Mouse (Mus musculus) retina, embryonic 14.5 days (tissue): ENCODE data around the gene Anapc15-ps.

Source experiments
- DNase-seq: peaks from one replicate; pipeline ENCODE4 v3.0.0-alpha.2; 2015; ENCODE audit warnings: low spot score

The Anapc15-ps gene

GRCm38 (mm10) chr10:95673351-95673750 is at the start of gene Anapc15-ps:
Gene Anapc15-ps (minus strand): TSS chr10:95673451.
- no peak for DNase-seq

DNA sequence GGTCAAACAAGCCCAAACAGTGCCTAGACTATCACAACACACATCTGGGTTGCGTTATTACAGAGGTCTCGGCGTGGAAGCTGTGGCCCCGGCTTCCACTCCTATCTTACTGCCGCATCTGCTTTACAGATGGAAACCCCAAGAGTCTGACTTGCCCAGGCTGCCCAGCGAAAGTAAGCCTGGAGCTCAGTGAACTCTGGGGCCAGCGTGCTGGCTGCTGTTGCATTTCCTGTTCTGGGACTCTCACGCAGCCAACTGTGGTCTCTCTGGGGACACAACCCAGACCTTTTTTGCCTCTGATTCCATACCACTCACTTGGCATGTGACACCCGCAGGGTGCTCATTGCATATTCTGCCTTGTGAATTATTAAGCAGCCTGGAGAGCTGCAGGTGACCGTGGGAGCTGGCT is 49.0 kb upstream of the Anapc15-ps start:
- no peak for DNase-seq

GRCm38 (mm10) chr10:95720181-95720798 is 47.0 kb upstream of the Anapc15-ps start:
- DNase-seq, result no peak

DNA sequence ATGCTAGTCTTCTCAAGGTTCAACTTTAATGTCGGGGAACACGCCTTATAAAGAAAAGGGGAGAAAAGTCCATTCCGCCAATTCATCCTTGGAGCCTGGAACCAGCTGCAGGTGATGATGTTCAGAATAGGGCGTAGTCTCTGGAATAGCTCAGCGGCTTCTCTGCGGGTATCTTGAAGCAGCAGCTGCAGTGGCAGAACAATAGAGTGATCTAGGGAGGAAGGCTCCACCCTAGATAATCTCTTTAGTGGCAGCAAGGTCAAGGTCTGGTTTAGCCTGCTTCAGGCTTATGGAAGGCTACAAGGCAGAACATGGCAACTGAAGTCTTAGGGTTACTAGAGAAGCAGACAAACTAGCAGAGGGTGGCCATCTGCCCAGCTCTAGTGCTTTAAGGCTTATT is 46.2 kb upstream of the Anapc15-ps start:
- DNase-seq, result no peak

DNA sequence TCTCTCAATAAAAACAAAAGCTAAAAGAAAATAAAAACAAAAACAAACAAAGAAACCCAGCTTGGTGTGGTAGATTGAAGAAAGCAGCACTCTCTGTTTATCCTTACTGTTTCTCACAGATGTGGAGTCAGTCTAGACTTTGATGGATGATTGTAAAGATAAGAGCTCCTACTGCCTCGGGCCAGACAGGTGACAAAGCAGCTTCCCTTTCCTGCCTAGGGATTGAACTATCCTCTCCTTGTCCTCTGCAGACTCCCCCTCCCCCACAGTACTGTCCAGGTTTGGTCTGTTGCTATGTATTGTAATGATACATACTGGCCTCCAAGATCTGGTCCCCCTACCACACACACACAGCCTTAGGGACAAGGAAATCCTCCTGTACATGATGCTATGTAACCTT is 45.5 kb upstream of the Anapc15-ps start:
- no peak for DNase-seq

DNA sequence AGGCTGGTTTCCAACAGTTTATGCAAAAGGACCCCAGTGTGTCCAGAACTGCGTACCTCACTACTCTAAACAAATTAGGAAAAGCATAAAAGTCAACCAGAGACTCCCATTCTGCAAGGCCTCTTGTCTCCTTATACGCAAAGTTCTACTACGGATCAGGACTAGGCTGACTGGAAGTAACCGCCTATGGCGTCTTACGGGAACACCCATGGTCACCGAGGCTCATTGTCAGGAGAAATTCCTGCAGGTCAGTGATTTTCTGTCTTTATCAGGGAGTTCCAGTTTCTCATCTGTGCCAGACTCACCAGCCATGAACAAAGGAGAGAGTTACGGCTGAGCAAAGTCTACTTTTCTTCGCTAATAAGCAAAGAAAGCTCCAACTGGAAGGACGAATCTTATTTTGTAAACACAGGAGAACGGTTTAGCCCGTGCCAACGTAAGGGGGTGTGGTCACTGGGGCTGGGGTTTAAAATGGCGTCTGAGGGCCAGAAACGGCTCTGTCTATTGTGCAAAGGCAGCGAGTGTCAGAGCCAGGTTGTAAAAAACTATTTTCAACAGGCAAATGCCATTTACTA is 43.9 kb upstream of the Anapc15-ps start:
- peak; percentile 32 for DNase-seq

- DNase-seq, result no peak
Measured at GRCm38 (mm10) chr10:95715687-95716086, 42.4 kb upstream of the Anapc15-ps start.

- DNase-seq, result no peak
Measured at GRCm38 (mm10) chr10:95712221-95712620, 39.0 kb upstream of the Anapc15-ps start.

DNA sequence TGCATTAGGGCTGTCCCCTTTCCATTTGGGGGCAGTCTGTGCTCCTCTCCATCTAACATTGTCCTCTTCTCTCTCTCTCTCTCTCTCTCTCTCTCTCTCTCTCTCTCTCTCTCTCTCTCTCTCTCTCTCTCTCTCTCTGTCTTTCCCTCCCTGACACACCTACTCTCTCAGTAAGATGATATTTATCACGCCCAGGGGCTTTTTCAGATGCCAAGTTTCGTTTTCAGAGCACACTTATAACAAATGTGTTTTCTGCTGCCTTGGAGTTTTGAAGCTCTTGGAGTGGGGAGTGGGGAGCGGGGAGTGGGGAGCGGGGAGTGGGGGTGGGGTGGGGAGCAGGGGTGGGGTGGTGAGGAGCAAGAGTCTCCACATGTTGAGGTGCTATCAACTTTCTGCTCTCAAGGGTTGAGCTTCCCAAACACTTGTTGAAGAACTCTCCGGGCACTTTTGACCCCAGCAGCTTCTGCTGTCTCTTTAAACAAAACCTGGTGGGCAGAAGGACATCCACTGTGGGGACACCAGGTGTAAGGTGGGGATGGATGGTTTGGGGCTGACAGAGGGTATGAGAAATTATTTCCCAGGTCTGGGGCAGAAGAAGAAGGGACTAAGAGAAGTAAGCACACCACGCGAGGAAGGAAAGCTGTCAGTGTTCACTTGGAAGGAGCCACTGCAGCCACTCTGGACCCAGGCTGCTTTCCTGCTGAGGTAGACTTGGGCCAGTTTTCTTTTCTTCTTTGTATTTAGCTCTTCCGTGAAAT is 36.8 kb upstream of the Anapc15-ps start:
- DNase-seq, result no peak

DNA sequence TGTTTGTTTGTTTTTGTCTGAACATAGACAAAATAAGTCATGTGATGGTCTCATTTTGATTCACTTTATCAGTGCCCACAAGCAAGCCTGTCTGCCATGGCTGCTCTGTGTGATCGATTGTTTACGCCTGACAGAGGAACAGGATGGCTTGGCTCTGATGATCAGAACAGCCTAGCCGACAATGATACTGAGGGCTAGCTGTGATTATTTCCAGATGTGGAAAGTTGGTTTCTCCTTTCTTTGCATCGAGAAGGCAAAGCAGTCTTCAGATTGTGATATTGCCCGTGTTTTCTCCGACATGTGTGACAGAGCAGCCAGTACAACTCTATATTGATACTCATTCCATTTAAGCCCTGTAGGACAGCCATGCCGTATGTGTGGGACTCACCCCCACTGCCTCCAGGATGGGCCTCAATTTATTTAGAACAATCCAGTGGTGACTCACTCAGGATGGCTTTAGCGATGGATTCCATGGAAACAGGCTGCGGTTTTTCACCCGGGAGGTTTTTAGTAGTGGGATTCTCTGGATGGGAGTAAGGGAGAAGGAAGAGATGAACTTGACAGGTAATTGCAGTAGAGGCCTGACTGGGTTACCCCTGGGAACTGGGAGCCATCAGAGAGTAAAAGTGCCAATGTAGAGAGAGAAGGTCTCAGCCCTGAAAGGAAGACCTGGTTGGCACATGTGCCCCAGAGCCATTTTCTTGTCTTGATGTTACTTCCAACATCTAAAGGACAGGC is 36.1 kb upstream of the Anapc15-ps start:
- no peak for DNase-seq

GRCm38 (mm10) chr10:95708001-95708400 is 34.8 kb upstream of the Anapc15-ps start:
- no peak for DNase-seq

DNA sequence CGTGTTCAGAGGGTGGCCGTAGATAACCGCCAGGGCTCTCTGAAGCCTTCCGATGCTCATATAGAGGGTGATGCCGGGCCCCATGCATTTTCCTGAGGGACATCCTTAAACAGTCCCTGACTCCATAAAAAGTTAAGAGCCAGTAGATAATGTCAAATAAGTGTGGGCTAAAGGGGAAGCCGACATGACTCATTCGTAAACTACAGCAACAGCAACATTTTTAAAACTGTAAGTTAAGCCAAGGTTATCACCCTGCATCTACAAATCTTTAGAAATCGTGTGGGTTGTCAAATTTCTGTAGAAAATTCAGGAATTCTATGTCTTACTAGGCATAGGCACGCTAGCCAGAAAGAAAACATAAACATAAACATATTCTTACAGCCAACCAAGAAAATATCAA is 33.6 kb upstream of the Anapc15-ps start:
- no peak for DNase-seq

DNA sequence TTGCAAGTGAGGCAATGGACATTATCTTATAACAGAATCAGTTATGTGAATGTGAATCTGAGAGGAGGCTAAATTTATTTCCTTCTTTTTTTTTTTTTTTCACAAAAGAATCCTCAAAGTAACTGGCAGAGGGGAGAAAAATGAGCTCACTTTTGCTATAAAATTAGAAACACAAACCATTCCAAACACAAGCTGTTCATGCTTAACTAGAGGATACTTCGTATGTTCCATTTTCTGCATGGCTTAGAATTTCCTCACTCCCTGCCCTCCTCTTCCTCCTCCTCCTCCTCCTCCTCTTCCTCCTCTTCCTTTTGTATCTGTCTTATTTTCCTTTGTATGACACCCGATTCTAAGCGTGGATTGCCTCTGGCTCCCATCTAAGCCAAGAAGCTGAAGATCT is 32.5 kb upstream of the Anapc15-ps start:
- DNase-seq, result no peak

DNA sequence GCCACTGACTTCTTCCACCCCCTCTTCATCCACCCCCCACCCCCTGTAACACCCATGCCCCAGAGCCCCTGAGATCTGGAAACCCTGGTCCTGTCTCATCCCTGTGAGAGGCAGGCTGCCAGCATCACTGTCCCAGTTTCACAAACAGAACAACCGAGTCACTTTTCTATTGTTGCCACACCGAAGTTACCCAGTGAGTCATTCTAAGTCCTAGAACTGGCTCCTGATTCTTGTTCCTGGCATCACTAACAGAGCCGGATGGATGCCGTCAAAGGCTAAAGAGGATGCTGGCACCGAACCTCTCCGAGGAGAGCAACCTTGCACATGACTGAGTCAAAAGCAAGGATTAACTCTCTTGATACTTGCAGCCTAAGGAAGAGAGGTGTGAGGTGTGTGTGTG is 31.6 kb upstream of the Anapc15-ps start:
- no peak for DNase-seq

DNA sequence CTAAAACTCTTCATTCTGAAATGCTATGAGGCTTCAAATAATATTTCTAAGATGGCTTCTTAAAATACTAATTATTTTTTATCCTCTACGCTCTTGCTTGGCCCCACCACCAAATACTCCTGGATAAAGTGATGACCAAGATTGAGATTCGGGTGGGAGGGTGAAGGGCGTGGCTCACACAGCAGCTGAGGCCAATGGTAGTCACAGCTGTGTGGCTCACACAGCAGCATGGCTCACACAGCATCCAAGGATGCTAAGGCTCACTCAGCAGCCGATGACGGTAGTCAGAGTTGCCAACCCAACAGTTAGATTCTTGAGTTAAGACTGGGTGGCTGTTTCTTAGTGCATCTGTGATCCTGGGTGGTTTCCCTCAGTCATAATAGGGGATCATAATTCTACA is 30.5 kb upstream of the Anapc15-ps start:
- DNase-seq, result no peak

DNA sequence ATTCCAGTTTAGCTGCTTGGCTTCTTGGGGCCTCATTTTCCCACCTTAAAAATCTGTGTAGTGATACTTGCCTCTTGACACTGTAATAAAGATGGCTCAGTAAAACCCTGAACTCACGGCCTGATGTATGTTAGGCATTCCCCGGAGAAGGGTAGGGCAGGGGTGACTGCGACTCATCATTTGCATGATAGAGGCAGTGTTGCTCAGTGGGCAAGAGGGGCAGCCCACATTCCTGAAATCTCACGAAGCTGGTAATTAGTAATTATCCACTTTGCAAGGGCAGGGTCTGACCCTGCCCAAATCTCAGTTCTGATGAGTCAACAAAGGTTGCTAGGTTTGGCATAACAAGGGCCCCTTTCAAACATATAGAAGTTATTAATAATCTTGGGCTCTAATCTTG is 27.2 kb upstream of the Anapc15-ps start:
- no peak for DNase-seq

DNA sequence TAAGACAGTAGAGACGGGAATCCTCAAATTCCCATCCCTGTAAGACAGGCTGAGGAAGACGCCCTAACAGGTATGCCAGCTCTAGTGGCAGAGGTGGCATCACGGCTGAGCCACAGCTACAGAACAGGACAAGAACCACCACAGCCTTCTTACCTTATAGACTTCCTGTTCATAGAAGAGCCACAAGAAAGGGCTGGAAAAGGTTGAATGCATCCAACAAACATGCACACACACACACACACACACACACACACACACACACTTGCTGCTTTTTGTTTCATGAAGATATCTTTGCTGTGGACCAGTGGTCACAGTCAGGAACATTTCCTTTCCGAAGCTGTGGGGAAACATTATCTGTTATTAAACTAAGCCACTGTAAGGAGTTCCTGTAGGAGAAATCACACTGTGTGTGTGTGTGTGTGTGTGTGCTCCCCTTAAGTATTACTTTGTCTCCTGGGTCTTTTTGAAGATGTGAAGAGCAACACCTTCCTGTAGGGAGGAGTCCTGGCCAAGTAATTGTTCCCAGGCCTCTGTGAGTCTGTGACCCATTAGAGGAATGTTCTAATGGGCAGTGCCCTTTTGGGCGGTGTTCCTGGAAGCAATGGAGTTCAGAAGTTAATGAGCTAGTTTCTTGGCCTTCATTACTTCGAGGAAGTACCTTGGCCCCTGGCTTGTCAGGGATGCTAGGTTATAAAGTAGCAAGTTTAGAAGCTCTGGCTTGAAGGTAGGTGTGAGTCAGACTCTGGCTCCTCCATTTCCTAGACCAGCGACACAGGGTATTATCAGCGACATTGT is 25.9 kb upstream of the Anapc15-ps start:
- DNase-seq, result no peak

DNA sequence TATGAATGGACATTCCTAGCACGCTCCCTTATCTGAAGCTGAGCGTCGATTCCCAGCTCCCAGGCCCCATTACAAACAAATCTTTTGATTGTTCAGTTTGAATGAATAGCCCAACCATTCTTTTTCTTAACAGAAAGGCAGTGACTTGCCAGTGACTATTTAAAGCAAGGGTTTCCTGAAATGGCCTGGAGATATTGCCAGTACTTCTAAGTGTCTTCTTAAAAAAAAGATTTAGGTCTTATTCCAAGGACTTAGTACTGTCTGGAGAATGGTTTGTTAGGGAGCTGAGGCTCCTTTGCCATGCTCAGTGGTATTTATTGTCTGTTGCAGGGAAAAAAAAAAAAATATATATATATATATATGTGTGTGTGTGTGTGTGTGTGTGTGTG is 23.0 kb upstream of the Anapc15-ps start:
- no peak for DNase-seq

DNA sequence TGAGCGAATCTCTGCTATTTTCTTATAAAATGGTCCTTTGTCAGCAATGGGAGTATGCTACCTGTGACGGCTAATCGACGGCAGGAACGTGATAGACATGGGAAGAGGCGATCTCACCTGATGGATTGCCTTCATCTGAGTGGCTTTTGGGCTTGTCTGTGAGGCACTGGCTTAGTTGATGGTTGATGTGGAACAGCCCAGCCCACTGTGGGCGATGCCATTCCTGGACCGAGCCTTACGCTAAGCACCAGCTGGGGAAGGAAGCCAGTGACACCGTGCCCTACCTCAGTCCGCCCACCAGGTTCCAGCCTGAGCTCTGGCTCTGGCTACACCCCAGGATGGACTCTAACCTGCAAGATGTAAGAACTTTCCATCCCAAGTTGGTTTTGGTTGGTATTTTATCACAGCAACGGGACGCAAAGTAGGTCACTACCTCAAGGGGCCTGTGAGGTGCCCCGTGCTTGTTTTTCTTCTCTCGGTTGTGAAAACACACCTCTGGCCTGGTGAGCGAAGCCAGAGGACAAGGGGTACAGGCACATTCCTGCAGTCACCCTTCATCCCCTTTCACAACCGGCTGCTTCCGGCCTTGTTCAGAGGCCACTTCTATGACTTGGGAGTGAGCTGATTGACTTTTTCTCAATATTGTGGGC is 22.5 kb upstream of the Anapc15-ps start:
- no peak for DNase-seq

GRCm38 (mm10) chr10:95694559-95695251 is 21.5 kb upstream of the Anapc15-ps start:
- peak; percentile 31 for DNase-seq

GRCm38 (mm10) chr10:95691347-95691746 is 18.1 kb upstream of the Anapc15-ps start:
- no peak for DNase-seq
